Mouse (Mus musculus) heart, embryonic 16.5 days (tissue): ENCODE results near the gene Cep57. TPM values are rescaled to one million over a fixed set of nuclear protein-coding genes. Genes with fewer than 3 reads are reported as not detected.

Experiments
- ATAC-seq: fragments of 200-750 bp; cut with Nextera tagmentation; replicated peaks from 2 replicates; pipeline ENCODE4 v1.8.0; 2017; ENCODE audit warnings: moderate number of reproducible peaks; ENCODE audit not compliant: insufficient read depth, low FRiP score; ENCODE audit errors: extremely low read depth
- H3K27ac ChIP-seq: fragments of 300-500 bp; sonication (generic); 2 replicates; pipeline ENCODE4 v1.5.1; 2014; ENCODE audit warnings: mild to moderate bottlenecking, low read length, control low read depth, moderate library complexity
- H3K27me3 ChIP-seq: fragments of 300-500 bp; sonication (generic); 2 replicates; pipeline ENCODE4 v1.6.1; 2014; ENCODE audit warnings: low read length, mixed read lengths; ENCODE audit not compliant: control insufficient read depth, insufficient read depth
- H3K36me3 ChIP-seq: fragments of 300-500 bp; sonication (generic); 2 replicates; pipeline ENCODE4 v1.6.1; 2014; ENCODE audit not compliant: control insufficient read depth, insufficient read depth
- H3K4me1 ChIP-seq: fragments of 300-500 bp; sonication (generic); 2 replicates; pipeline ENCODE4 v1.6.1; 2014; ENCODE audit warnings: low read length, mixed read lengths; ENCODE audit not compliant: control insufficient read depth, insufficient read depth
- H3K4me2 ChIP-seq: fragments of 300-500 bp; sonication (generic); 2 replicates; pipeline ENCODE4 v1.6.1; 2014; ENCODE audit warnings: low read depth, mild to moderate bottlenecking, control low read depth, low read length
- H3K4me3 ChIP-seq: fragments of 300-500 bp; sonication (generic); 2 replicates; pipeline ENCODE4 v1.5.1; 2014; ENCODE audit warnings: mild to moderate bottlenecking, control low read depth, low read length
- H3K9ac ChIP-seq: fragments of 300-500 bp; sonication (generic); 2 replicates; pipeline ENCODE4 v1.6.1; 2014; ENCODE audit warnings: low read length, control low read depth
- H3K9me3 ChIP-seq: fragments of 300-500 bp; sonication (generic); replicated peaks from 2 replicates; pipeline ENCODE4 v1.6.1; 2016; ENCODE audit warnings: low read length; ENCODE audit not compliant: control insufficient read depth
- WGBS: fragments of 180-500 bp; shearing (Covaris S2); extraction: QIAGEN DNeasy Blood & Tissue Kit; methylation state at CpG from one replicate; pipeline ENCODE4 v1.1.7; 2014; 5-methylcytosine and 5-hydroxymethylcytosine counted together
- polyA plus RNA-seq: library from polyadenylated mRNA; unstranded; fragments of >200 nt; fragmentation: Nextera tagmentation; extraction: Ambion mirVana; gene quantifications from 2 replicates; pipeline ENCODE4 v1.2.1, GENCODE M21; 2015

The Cep57 gene
- polyA plus RNA-seq, 1 experiment from 2014 or later, result 41.5 TPM

GRCm38 (mm10) chr9:13847591-13847990 lies 20.7 kb upstream of the Cep57 start:
- 76% methylated on average over 3 of the region's 3 CpGs for WGBS
- ATAC-seq, result no peak
- Histone ChIP-seq H3K27ac (no peak overlapping the region), H3K4me1 (no peaks in the 10 kb centered on the region), H3K27me3 (no peaks in the 10 kb centered on the region), H3K4me2 (no peak overlapping the region), H3K9me3 (no peaks in the 10 kb centered on the region), H3K36me3 (peaks cover 13% of the 10 kb centered on the region), H3K4me3 (no peak overlapping the region), H3K9ac (no peak overlapping the region)

GRCm38 (mm10) chr9:13836726-13837125 lies 9.8 kb upstream of the Cep57 start:
- WGBS, result 43% methylated on average over 2 of the region's 2 CpGs
- Histone ChIP-seq H3K27ac (no peak overlapping the region), H3K4me1 (no peaks in the 10 kb centered on the region), H3K4me2 (no peak overlapping the region), H3K9me3 (no peaks in the 10 kb centered on the region), H3K4me3 (no peak overlapping the region), H3K36me3 (peaks cover 57% of the 10 kb centered on the region), H3K9ac (no peak overlapping the region), H3K27me3 (no peaks in the 10 kb centered on the region)
- no peak for ATAC-seq

GRCm38 (mm10) chr9:13835256-13835655 lies 8.3 kb upstream of the Cep57 start:
- ATAC-seq, result no peak
- Histone ChIP-seq H3K4me1 (no peaks in the 10 kb centered on the region), H3K4me2 (no peak overlapping the region), H3K27ac (no peak overlapping the region), H3K27me3 (no peaks in the 10 kb centered on the region), H3K36me3 (peaks cover 55% of the 10 kb centered on the region), H3K9ac (no peak overlapping the region), H3K9me3 (no peaks in the 10 kb centered on the region), H3K4me3 (no peak overlapping the region)
- WGBS, result 72% methylated on average over 3 of the region's 3 CpGs

DNA sequence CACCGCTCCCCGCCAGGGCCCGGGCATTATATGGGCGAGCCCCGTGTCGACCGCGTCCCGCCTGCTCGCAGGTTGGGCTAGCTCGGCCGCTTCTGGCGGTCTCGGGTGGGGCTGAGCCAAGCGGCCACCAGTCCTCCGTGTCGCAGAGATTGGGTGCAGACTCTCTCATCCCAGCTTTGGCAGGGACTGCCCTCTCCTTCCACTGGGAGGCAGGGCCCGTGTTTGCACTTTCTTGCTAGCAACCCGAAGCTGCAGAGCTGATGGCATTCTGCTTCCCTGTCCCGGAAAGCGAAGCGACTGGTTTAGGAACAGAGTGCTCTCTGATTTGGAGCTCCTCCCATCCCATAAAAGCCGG lies 1.2 kb upstream of the Cep57 start:
- Histone ChIP-seq H3K4me1 (peaks cover 14% of the 10 kb centered on the region), H3K27ac (peak overlapping the region; percentile 98), H3K4me3 (peak overlapping the region; percentile 76), H3K36me3 (peaks cover 16% of the 10 kb centered on the region), H3K9me3 (no peaks in the 10 kb centered on the region), H3K9ac (peak overlapping the region; percentile 95), H3K27me3 (no peaks in the 10 kb centered on the region), H3K4me2 (peak overlapping the region; percentile 88)
- ATAC-seq, result peak; percentile 6; the same call in 1 of the 2 replicates
- under 1% methylated on average over 23 of the region's 23 CpGs for WGBS

DNA sequence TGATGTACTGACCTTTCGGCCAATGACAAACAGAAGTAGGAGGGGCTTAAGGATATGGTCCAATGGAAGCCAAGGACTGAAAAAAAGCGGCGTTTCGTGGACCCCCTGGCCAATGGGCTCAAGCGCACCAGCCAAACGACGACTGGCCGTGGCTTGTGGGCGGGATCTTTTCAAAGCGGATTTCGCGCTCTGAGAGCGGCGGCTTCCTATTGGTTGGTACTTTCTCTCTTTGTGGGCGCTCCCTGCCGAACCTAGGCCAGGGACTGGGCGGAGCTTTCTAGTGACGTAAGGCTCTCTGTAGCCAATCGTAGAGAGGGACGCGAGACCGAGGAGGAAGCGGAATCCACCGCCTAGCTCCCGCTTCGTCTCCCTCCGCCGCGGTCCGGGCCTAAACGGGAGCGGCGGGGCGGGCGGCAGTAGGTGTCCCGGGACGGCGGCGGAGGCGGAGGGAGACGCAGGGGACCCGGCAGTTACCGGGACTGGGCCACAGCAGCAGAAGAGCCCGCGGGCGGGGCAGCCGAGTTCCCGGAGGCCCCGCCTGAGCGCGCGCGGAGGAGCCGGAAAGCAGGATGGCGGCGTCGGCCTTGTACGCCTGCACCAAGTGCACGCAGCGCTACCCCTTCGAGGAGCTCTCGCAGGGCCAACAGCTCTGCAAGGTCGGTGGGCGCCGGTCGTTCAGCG lies 639 bp upstream of the Cep57 start, which contains the start of gene Fam76b:
TSS of gene Fam76b (plus strand) at position 311 of the 681 bp plus-strand sequence.
- H3K4me3 ChIP-seq, result peak within 1 kb of the TSS; percentile 80
- under 1% methylated on average over 57 of the region's 67 CpGs for WGBS
- H3K9ac ChIP-seq, result peak within 1 kb of the TSS; percentile 95
- H3K9me3 ChIP-seq, result no peaks in the 10 kb centered on the region
- H3K4me2 ChIP-seq, result peak within 1 kb of the TSS; percentile 88
- H3K27me3 ChIP-seq, result no peaks in the 10 kb centered on the region
- peaks cover 14% of the 10 kb centered on the region for H3K4me1 ChIP-seq
- peak within 1 kb of the TSS; percentile 99 for H3K27ac ChIP-seq
- peak; percentile 92 for ATAC-seq
- H3K36me3 ChIP-seq, result peaks cover 14% of the 10 kb centered on the region; the same call in 1 of the 2 replicates

- H3K4me1 ChIP-seq, result peaks cover 14% of the 10 kb centered on the region
- H3K4me3 ChIP-seq, result peak overlapping the region; percentile 80
- H3K27ac ChIP-seq, result peak overlapping the region; percentile 99
- ATAC-seq, result peak; percentile 1
- no peaks in the 10 kb centered on the region for H3K27me3 ChIP-seq
- H3K9me3 ChIP-seq, result no peaks in the 10 kb centered on the region
- peaks cover 8% of the 10 kb centered on the region; the same call in 1 of the 2 replicates for H3K36me3 ChIP-seq
- peak overlapping the region; percentile 88 for H3K4me2 ChIP-seq
- peak overlapping the region; percentile 90 for H3K9ac ChIP-seq
- WGBS, result under 1% methylated on average over 31 of the region's 31 CpGs
These were observed 509 bp downstream of the Cep57 start for GRCm38 (mm10) chr9:13826391-13826805.

DNA sequence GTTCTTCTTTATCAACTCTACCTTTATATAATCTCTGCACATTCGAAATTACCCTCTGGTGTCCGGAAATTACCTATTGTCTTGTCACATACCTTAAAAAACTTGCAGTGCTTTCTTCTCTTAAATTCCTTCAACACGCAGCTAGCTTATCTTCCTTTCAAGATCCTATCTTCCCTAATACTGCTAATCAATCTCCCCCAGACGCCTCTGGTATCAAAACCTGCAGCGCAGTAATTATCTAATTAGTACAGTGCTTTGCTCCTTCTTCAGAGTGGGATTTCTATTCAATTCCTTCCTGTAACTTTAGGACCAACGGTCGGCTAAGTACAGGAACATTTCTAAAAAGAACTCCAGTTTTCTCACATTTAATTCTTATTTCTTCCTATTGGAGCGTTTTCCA lies 1.0 kb downstream of the Cep57 start:
- ATAC-seq, result no peak
- H3K27ac ChIP-seq, result peak overlapping the region; percentile 99
- H3K36me3 ChIP-seq, result peaks cover 9% of the 10 kb centered on the region
- peak overlapping the region; percentile 80 for H3K4me3 ChIP-seq
- no peaks in the 10 kb centered on the region for H3K27me3 ChIP-seq
- no peaks in the 10 kb centered on the region for H3K9me3 ChIP-seq
- H3K9ac ChIP-seq, result peak overlapping the region; percentile 90
- peaks cover 14% of the 10 kb centered on the region for H3K4me1 ChIP-seq
- WGBS, result 3% methylated on average over 8 of the region's 8 CpGs
- H3K4me2 ChIP-seq, result peak overlapping the region; percentile 88

DNA sequence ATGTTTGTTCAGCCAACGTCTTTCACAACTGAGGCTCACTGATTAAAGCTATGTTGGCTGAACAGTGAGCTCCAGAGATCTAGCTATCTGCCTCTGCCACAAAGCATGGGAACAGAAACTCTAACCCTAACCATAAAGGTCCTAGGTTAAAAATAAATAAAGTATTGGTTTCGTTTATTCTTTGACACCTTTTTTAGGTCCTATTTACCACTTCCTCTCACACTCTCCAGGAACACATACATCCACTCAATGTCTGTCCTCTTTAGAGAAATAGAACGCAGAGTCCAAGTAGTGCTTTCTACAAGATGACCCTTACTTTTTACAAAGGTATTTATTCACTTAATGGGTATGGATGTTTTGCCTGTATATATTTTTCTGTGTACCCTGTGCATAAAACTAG lies 6.1 kb downstream of the Cep57 start:
- no peak overlapping the region for H3K9ac ChIP-seq
- H3K4me1 ChIP-seq, result peaks cover 9% of the 10 kb centered on the region
- H3K4me3 ChIP-seq, result no peak overlapping the region
- no peaks in the 10 kb centered on the region for H3K27me3 ChIP-seq
- H3K36me3 ChIP-seq, result peaks cover 46% of the 10 kb centered on the region
- H3K4me2 ChIP-seq, result no peak overlapping the region
- H3K9me3 ChIP-seq, result no peaks in the 10 kb centered on the region
- 95% methylated on average over 3 of the region's 3 CpGs for WGBS
- ATAC-seq, result no peak
- no peak overlapping the region for H3K27ac ChIP-seq

- H3K9me3 ChIP-seq, result no peaks in the 10 kb centered on the region
- no peaks in the 10 kb centered on the region for H3K4me1 ChIP-seq
- H3K9ac ChIP-seq, result no peak overlapping the region
- ATAC-seq, result no peak
- 89% methylated on average over 9 of the region's 9 CpGs for WGBS
- no peaks in the 10 kb centered on the region for H3K27me3 ChIP-seq
- no peak overlapping the region for H3K27ac ChIP-seq
- peaks cover 59% of the 10 kb centered on the region for H3K36me3 ChIP-seq
- no peak overlapping the region for H3K4me2 ChIP-seq
- no peak overlapping the region for H3K4me3 ChIP-seq
These were observed 8.5 kb downstream of the Cep57 start for GRCm38 (mm10) chr9:13818369-13818768.
